Mouse (Mus musculus) liver, embryonic 14.5 days (tissue): ENCODE results near the gene Omt2b. TPM values are rescaled to one million over a fixed set of nuclear protein-coding genes. Genes with fewer than 3 reads are reported as not detected.
"Not testable (repeated sequence)": the region's sequence is repeated elsewhere in the genome, so short reads cannot be mapped to it uniquely, and the experiment has no call there.

ENCODE experiments used
- ATAC-seq: fragments of 200-750 bp; cut with Nextera tagmentation; 2 replicates; pipeline ENCODE4 v1.8.0; 2017; ENCODE audit warnings: moderate number of reproducible peaks, mild to moderate bottlenecking, moderate library complexity; ENCODE audit not compliant: insufficient read depth
- DNase-seq, 3 experiments: peaks; one replicate each; pipeline ENCODE4 v3.0.0-alpha.2; 2012 to 2013; ENCODE audit warnings: low read depth in 3 of 3, low spot score in 3 of 3
- H3K27ac ChIP-seq: fragments of 300-500 bp; sonication (generic); 2 replicates; pipeline ENCODE4 v1.5.1; 2014; ENCODE audit warnings: moderate library complexity, mild to moderate bottlenecking, control low read depth, inconsistent platforms
- H3K27me3 ChIP-seq: fragments of 300-500 bp; sonication (generic); 2 replicates; pipeline ENCODE4 v1.6.1; 2014; ENCODE audit warnings: mild to moderate bottlenecking, low read length, moderate library complexity; ENCODE audit not compliant: control insufficient read depth, insufficient read depth
- H3K36me3 ChIP-seq: fragments of 300-500 bp; sonication (generic); replicated peaks from 2 replicates; pipeline ENCODE4 v1.6.1; 2014; ENCODE audit warnings: low read depth; ENCODE audit not compliant: control insufficient read depth, insufficient read depth
- H3K4me1 ChIP-seq, 2 experiments: fragments of 200-500 bp in 1 of 2; fragments of 300-500 bp in 1 of 2; sonication (generic) in 1 of 2; replicated peaks; 2 replicates each; pipeline ENCODE4 v1.6.1; 2012 to 2014; ENCODE audit warnings: antibody characterized with exemption in 1 of 2, inconsistent platforms in 1 of 2, low read length in 1 of 2; ENCODE audit not compliant: control insufficient read depth in 2 of 2, insufficient read depth in 2 of 2
- H3K4me2 ChIP-seq: fragments of 300-500 bp; sonication (generic); 2 replicates; pipeline ENCODE4 v1.6.1; 2014; ENCODE audit warnings: low read depth, mild to moderate bottlenecking, control low read depth, moderate library complexity
- H3K4me3 ChIP-seq, 2 experiments: fragments of 200-500 bp in 1 of 2; fragments of 300-500 bp in 1 of 2; sonication (generic) in 1 of 2; 2 replicates each; pipeline ENCODE4 v1.5.1; 2012 to 2014; ENCODE audit warnings: low read depth in 2 of 2, low read length in 2 of 2, mild to moderate bottlenecking in 2 of 2, control low read depth in 1 of 2, inconsistent platforms in 1 of 2, moderate library complexity in 1 of 2; ENCODE audit not compliant: insufficient read depth in 1 of 2
- H3K9ac ChIP-seq: fragments of 300-500 bp; sonication (generic); replicated peaks from 2 replicates; pipeline ENCODE4 v1.6.1; 2014; ENCODE audit warnings: mild to moderate bottlenecking, control low read depth, moderate library complexity
- H3K9me3 ChIP-seq: fragments of 300-500 bp; sonication (generic); 2 replicates; pipeline ENCODE4 v1.6.1; 2016; ENCODE audit warnings: low read length, mixed read lengths; ENCODE audit not compliant: control insufficient read depth
- CTCF ChIP-seq: IDR thresholded peaks from 2 replicates; pipeline ENCODE4 v1.5.1; 2016; ENCODE audit warnings: antibody characterized with exemption, low read depth, control low read depth
- EP300 ChIP-seq: IDR thresholded peaks from 2 replicates; pipeline ENCODE4 v1.6.1; 2016; ENCODE audit warnings: antibody characterized with exemption, low read depth
- WGBS: fragments of 180-500 bp; shearing (Covaris S2); extraction: QIAGEN DNeasy Blood & Tissue Kit; methylation state at CpG from one replicate; pipeline ENCODE4 v1.1.7; 2014; ENCODE audit not compliant: insufficient replicate concordance; 5-methylcytosine and 5-hydroxymethylcytosine counted together
- polyA plus RNA-seq, 2 experiments: library from polyadenylated mRNA; depleted of rRNA in 1 of 2; stranded (reverse) in 1 of 2; unstranded in 1 of 2; fragments of >200 nt; fragmentation: Nextera tagmentation in 1 of 2; extraction: Ambion mirVana in 1 of 2; gene quantifications; 2 replicates each; pipeline versions ENCODE4 v1.2.1 to v1.2.3; 2012 to 2014

The Omt2b gene
- polyA plus RNA-seq, 2 experiments: not detected

DNA sequence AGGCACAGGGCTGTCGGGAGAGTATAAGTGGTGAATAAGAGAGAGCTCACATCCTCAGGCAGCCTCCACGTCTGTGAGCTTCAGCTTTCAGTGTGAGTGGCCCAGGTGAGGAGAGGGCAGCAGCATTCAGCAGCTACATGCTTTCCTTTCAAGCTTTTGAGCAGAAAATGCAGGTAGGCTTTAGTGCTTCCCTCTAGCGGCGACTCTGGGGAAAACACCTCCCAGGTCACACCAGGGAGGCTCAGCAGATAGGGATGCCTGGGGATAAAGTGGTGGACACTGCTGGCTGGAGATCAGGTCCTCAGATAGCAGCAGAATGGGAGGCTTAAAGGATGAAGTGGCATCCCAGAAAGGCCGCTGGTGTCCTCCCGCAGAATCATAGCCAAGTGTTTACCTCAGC, 31.3 kb upstream of the Omt2b start:
- not testable (repeated sequence) for H3K36me3 ChIP-seq, ATAC-seq

DNA sequence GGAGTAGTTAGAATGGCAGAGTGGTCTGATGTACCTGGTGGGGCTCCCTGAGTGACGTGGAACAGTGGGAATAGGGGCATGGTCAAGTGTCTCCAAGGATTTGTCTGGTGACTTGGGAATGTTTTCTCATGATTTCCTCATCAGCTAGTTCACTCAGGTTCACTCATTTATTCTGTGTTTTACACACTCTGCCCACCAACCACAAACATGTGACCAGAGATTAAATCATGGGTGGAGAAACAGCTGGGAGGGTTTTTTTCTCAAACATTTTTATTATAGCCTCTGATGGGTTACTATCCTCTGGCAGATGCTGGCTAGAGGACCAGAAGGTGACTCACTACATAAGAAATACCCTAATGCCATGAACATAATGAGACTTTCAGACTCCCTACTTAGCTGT, 29.2 kb upstream of the Omt2b start:
- Histone ChIP-seq H3K4me2 (no peak overlapping the region), H3K9me3 (no peaks in the 10 kb centered on the region), H3K4me1 (no peaks in the 10 kb centered on the region), H3K27me3 (no peaks in the 10 kb centered on the region), H3K27ac (no peak overlapping the region), H3K4me3 (no peak overlapping the region), H3K9ac (no peak overlapping the region), H3K36me3 (no peaks in the 10 kb centered on the region)
- no peak for TF ChIP-seq EP300
- TF ChIP-seq CTCF: no peak
- ATAC-seq (no peak), DNase-seq (no peak)
- 50% methylated on average over 1 of the region's 1 CpGs for WGBS

More for the DNA sequence above, 31.3 kb upstream of the Omt2b start:
- DNase-seq: peak; percentile 2 to 11 (median 5)
- WGBS: 10% methylated on average over 6 of the region's 6 CpGs
- not testable (repeated sequence) for H3K27ac ChIP-seq, H3K9me3 ChIP-seq, H3K27me3 ChIP-seq, H3K9ac ChIP-seq, H3K4me1 ChIP-seq, H3K4me3 ChIP-seq, H3K4me2 ChIP-seq
- peak; percentile 85 for TF ChIP-seq CTCF

DNA sequence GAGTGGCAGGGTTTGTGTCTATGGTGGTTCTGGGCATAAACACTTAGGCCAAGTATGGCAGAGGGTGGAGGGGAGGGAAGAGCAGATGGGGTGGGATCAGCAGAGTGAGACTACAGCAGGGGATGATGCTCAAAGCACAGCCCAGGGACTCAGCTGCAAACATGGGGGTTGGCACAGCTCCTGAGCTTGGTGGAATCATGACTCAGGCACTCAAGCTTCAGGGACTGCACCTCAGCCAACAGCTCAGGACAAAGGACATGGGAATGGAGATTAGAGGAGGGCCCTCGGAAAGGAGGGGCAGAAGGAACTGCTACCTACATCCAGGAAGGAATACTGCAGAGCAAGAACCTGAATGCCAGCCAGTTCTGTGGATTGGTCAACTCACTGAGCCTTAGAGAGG, 28.2 kb upstream of the Omt2b start:
- not testable (repeated sequence) for ATAC-seq, H3K4me2 ChIP-seq
- 45% methylated on average over 1 of the region's 1 CpGs for WGBS

DNA sequence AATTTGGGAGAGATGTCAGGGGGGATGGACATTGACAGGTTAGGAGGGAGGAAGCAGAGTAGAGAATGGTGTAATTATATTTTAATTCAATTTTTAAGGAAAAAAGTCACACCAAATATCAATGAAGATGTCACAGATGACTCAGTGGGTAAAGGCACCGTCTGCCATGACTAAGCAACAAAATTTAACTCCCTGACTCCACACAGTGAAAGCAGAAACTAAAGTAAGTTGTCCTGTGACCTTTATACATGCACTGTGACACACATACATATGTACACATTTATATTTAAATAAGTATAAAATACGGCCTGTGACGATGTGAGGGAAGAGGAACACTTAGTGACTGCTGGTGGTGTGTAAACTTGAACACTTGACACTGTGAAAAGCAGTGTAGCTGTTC, 19.3 kb upstream of the Omt2b start:
- H3K4me3 ChIP-seq, ATAC-seq, H3K9me3 ChIP-seq, H3K4me2 ChIP-seq, H3K36me3 ChIP-seq, H3K27ac ChIP-seq, DNase-seq, H3K4me1 ChIP-seq, H3K9ac ChIP-seq, H3K27me3 ChIP-seq: not testable (repeated sequence)
- WGBS: 46% methylated on average over 2 of the region's 3 CpGs

More for the DNA sequence above, 28.2 kb upstream of the Omt2b start:
- H3K4me3 ChIP-seq, H3K27ac ChIP-seq, H3K9ac ChIP-seq, H3K36me3 ChIP-seq, DNase-seq, H3K9me3 ChIP-seq, H3K27me3 ChIP-seq, H3K4me1 ChIP-seq: not testable (repeated sequence)

DNA sequence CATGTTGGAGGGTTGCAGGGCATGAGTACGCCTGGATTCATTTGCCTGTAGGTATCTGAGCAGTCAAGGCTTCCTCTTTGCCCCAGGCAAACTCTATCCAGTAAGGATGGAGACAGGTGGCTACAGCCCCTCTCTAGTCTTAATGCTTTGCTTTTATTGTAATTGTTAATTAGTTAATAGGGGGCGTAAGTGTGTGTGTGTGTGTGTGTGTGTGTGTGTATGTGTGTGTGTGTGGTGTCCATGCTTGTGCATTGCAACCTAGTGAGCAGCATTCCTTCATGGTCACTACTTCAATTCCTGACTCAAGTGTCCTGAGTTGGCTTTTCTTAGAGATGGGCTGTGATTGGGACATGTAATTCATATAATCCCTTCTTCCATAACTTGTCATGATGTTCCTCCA, 12.7 kb upstream of the Omt2b start, which contains the start of gene Omt2a:
Gene Omt2a (minus strand): TSS at position 101 of the 400 bp plus-strand sequence.
- Histone ChIP-seq H3K4me3 (no peak within 1 kb of the TSS), H3K4me2 (no peak within 1 kb of the TSS), H3K27me3 (no peaks in the 10 kb centered on the region), H3K9me3 (no peaks in the 10 kb centered on the region), H3K36me3 (no peaks in the 10 kb centered on the region), H3K27ac (no peak within 1 kb of the TSS), H3K9ac (no peak within 1 kb of the TSS), H3K4me1 (no peaks in the 10 kb centered on the region)
- WGBS: 42% methylated on average over 2 of the region's 2 CpGs
- TF ChIP-seq CTCF: no peak
- no peak for TF ChIP-seq EP300
- DNase-seq (no peak), ATAC-seq (no peak)

DNA sequence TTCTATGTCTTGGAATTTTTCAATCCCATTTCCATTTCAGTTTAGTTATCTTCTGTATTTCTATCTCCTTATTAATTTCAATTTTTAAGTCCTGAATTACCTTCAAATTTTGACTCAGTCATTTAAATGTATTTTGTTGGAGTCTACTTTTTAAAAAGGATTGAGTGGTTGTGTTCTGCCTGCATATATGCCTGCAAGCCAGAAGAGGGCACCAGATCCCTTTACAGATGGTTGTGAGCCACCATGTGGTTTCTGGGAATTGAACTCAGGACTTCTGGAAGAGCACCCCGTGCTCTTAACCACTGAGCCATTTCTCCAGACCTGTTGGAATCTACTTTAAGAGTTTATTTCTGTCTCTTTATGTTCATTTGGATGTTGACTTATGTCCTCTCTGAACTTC, 7.9 kb upstream of the Omt2b start:
- peak in 1 of 3 experiments; percentile 1 for DNase-seq

DNA sequence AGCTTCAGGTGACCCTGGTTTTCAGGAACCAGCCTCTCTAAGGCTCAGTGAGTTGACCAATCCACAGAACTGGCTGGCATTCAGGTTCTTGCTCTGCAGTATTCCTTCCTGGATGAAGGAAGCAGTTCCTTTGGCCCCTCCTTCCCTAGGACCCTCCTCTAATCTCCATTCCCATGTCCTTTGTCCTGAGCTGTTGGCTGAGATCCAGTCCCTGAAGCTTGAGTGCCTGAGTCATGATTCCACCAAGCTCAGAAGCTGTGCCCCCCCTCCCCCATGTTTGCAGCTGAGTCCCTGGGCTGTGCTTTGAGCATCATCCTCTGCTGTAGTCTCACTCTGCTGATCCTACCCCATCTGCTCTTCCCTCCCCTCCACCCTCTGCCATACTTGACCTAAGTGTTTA, 9.7 kb downstream of the Omt2b start:
- H3K4me1 ChIP-seq, DNase-seq, H3K27me3 ChIP-seq, H3K9me3 ChIP-seq, H3K4me3 ChIP-seq, H3K9ac ChIP-seq, H3K4me2 ChIP-seq, H3K36me3 ChIP-seq, ATAC-seq, H3K27ac ChIP-seq: not testable (repeated sequence)

More for the DNA sequence above, 7.9 kb upstream of the Omt2b start:
- H3K4me2 ChIP-seq: no peak overlapping the region
- H3K27ac ChIP-seq: no peak overlapping the region
- no peak overlapping the region for H3K9ac ChIP-seq
- no peaks in the 10 kb centered on the region for H3K4me1 ChIP-seq
- H3K4me3 ChIP-seq: no peak overlapping the region
- H3K27me3 ChIP-seq: no peaks in the 10 kb centered on the region
- peak; percentile 48; the same call in 1 of the 2 replicates for TF ChIP-seq CTCF
- no peak for TF ChIP-seq EP300
- ATAC-seq: no peak
- no peaks in the 10 kb centered on the region for H3K36me3 ChIP-seq
- H3K9me3 ChIP-seq: no peaks in the 10 kb centered on the region
- WGBS: 4% methylated on average over 1 of the region's 1 CpGs
